Mouse (Mus musculus) kidney, adult 2 months (tissue): ENCODE results near the gene Kcng1. TPM values are rescaled to one million over a fixed set of nuclear protein-coding genes. Genes with fewer than 3 reads are reported as not detected.
A peak's percentile ranks its signal among the peaks of the same experiment; 100 is the strongest.

ENCODE experiments used
- DNase-seq: peaks from one replicate; pipeline ENCODE4 v3.0.0; 2021
- H3K27ac ChIP-seq: fragments of 200-500 bp; 2 replicates; pipeline ENCODE4 v1.5.1; 2012; ENCODE audit warnings: low read depth, low read length, control low read depth, inconsistent platforms; ENCODE audit not compliant: insufficient read depth
- H3K27me3 ChIP-seq: fragments of 200-500 bp; replicated peaks from 2 replicates; pipeline ENCODE4 v1.6.1; 2012; ENCODE audit warnings: mild to moderate bottlenecking, moderate library complexity, low read length, inconsistent platforms; ENCODE audit not compliant: control insufficient read depth, insufficient read depth
- H3K36me3 ChIP-seq: fragments of 200-500 bp; 2 replicates; pipeline ENCODE4 v1.6.1; 2012; ENCODE audit warnings: mild to moderate bottlenecking, moderate library complexity, low read length, inconsistent platforms; ENCODE audit not compliant: control insufficient read depth, insufficient read depth
- H3K4me1 ChIP-seq: fragments of 200-500 bp; 2 replicates; pipeline ENCODE4 v1.6.1; 2011; ENCODE audit warnings: low read length; ENCODE audit not compliant: control insufficient read depth, insufficient read depth
- H3K4me3 ChIP-seq: fragments of 200-500 bp; 2 replicates; pipeline ENCODE4 v1.5.1; 2011; ENCODE audit warnings: mild to moderate bottlenecking, low read depth, low read length, control low read depth; ENCODE audit not compliant: insufficient read depth
- CTCF ChIP-seq: fragments of 200-500 bp; conservative IDR thresholded peaks from 2 replicates; pipeline ENCODE4 v1.5.1; 2011; ENCODE audit warnings: low read depth, mild to moderate bottlenecking, control low read depth, low read length, moderate library complexity, mixed read lengths; ENCODE audit not compliant: insufficient read depth, insufficient read length
- POLR2A ChIP-seq: fragments of 200-500 bp; IDR thresholded peaks from one replicate; pipeline ENCODE4 v1.6.1; 2011; ENCODE audit warnings: low read depth, low read length, control low read depth
- WGBS: fragments of 180-500 bp; shearing (Covaris S2); methylation state at CpG from one replicate; pipeline ENCODE4 v1.1.7; 2018; 5-methylcytosine and 5-hydroxymethylcytosine counted together
- polyA plus RNA-seq: library from polyadenylated mRNA; depleted of rRNA; stranded (reverse); fragments of >200 nt; gene quantifications from 2 replicates; pipeline ENCODE4 v1.2.3, GENCODE M21; 2012; rRNA removed

Gene Kcng1
- polyA plus RNA-seq, 1 experiment = 0.77 TPM

DNA sequence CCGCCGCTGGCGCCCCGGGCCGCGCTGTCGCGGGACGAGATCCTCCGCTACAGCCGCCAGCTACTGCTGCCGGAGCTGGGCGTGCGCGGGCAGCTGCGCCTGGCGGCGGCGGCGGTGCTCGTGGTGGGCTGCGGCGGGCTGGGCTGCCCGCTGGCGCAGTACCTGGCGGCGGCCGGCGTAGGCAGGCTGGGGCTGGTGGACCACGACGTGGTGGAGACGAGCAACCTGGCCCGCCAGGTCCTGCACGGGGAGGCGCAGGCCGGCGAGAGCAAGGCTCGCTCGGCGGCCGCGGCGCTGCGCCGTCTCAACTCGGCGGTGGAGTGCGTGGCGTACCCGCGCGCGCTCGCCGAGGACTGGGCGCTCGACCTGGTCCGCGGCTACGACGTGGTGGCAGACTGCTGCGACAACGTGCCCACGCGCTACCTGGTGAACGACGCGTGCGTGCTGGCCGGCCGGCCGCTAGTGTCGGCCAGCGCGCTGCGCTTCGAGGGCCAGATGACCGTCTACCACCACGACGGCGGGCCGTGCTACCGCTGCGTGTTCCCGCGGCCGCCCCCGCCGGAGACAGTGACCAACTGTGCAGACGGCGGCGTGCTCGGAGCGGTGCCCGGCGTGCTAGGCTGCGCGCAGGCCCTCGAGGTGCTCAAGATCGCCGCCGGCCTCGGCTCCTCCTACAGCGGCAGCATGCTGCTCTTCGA is 50.6 kb downstream of the Kcng1 start:
- H3K4me1 ChIP-seq = peaks cover 17% of the 10 kb centered on the region
- H3K4me3 ChIP-seq = peak overlapping the region; percentile 63
- 4% methylated on average over 100 of the region's 105 CpGs for WGBS
- H3K27me3 ChIP-seq = no peaks in the 10 kb centered on the region
- no peaks in the 10 kb centered on the region; the same call in 1 of the 2 replicates for H3K36me3 ChIP-seq
- peak; percentile 8 for DNase-seq
- TF ChIP-seq CTCF (no peak), POLR2A (no peak)
- peak overlapping the region; percentile 95; the same call in 1 of the 2 replicates for H3K27ac ChIP-seq

DNA sequence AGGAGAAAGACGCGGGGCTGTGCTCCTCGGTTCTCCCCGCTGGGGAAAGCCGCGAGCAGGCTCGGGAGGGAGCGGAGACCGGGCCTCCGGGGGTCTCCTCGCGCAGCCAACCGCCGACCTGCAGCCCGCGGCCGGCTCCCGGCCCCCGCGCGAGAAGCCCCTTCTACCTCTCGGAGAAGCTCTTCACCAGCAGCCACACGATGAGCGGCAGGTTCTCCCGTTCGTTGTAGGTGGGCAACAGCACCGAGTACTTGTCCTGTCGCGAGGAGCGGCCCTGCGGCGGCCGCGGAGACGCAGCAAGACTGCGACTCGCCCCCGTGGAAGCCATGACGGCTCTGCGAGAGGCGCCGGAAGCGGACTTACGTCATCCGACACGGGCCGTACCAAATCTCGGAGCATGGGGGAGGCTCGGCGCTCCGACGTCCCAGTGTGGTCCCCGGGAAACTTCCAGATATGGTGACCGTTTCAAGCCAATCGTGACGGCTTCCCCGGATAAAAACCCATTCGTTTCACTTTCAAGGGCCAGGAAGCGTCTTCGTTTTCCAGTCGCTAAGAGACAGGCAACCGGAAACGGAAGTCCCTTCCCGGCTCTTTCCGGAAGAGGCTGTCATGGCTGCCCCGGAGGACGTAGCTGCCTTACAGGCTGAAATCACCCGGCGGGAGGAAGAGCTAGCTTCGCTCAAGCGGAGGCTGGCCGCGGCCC is 51.4 kb downstream of the Kcng1 start, which contains the start of the genes Gm20716, Dpm1 and Mocs3:
Gene Gm20716 (minus strand): TSS at position 339 of the 703 bp plus-strand sequence.
Gene Dpm1 (minus strand): TSS at position 566 of the 703 bp plus-strand sequence.
Gene Mocs3 (plus strand): TSS at position 597 of the 703 bp plus-strand sequence.
- no peaks in the 10 kb centered on the region for H3K27me3 ChIP-seq
- H3K4me3 ChIP-seq = peak within 1 kb of the TSS; percentile 63
- H3K4me1 ChIP-seq = peaks cover 17% of the 10 kb centered on the region
- peak; percentile 92 for DNase-seq
- H3K36me3 ChIP-seq = no peaks in the 10 kb centered on the region; the same call in 1 of the 2 replicates
- H3K27ac ChIP-seq = peak within 1 kb of the TSS; percentile 95
- WGBS = under 1% methylated on average over 73 of the region's 73 CpGs
- TF ChIP-seq POLR2A = peak; percentile 69
- TF ChIP-seq CTCF = no peak

DNA sequence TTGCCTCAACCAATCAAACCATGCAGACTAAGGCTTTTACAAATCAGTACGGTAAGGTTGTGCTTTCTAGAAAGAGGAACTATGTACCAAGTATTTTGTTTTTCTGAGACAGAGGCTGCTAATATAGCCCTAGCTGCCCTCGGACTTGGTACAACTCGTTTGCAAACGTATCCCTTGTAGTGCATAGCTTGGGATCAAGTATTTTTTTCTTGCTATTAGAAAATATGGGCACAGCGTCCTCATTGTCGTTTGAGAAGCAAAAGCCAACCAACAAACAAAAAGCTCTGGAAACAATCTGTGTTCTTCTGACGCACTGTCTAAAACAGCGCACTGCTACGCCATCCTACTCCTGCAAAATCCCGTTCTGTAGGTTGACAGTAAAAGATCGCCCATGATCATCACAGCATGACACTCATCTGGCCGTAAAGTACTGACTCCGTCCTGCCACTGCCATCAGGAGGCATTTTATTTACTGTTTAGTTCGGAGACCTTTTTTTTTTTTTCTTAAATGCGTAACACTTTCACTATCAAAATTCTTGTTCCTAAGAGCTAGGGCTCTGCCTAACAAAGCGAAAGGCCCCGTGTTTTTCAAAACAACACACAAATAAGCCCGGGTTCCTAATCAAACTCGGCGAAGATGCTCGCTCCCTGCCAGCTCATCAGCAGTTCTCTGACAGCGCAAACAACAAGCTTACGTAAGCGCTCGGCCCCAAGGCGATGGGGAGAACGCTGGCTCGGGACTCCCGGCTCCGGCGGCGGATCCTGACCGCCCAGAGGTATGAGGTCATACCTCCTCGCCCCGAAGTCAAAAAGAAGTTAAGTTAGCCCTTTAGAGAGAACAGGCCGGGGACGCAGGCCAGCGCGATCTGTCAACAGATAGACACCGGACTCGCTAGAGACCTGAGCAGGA is 52.2 kb downstream of the Kcng1 start:
- TF ChIP-seq POLR2A (no peak), CTCF (no peak)
- DNase-seq = peak; percentile 68
- H3K27me3 ChIP-seq = no peaks in the 10 kb centered on the region
- peaks cover 17% of the 10 kb centered on the region for H3K4me1 ChIP-seq
- peak overlapping the region; percentile 95 for H3K27ac ChIP-seq
- H3K36me3 ChIP-seq = no peaks in the 10 kb centered on the region; the same call in 1 of the 2 replicates
- 12% methylated on average over 41 of the region's 41 CpGs for WGBS
- H3K4me3 ChIP-seq = peak overlapping the region; percentile 63

DNA sequence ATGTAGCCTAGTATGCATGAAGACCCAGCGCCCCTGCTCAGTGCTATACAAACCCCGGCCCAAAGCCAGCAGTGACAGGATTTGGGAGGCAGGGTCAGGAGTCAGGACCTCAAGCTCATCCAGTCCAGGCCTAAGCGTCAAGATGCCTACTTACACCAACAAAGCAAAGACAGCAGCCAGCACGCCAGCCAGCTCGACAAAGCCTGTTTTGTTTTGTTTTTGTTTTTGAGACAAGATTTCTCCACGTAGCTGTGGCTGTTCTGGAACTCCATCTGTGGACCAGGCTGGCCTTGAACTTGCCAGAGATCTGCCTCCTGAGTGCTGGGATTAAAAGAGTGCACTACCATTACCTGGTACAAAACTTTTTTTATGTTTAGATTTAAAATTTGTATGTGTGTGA is 58.2 kb downstream of the Kcng1 start:
- WGBS = 87% methylated on average over 6 of the region's 6 CpGs
- Histone ChIP-seq H3K4me3 (no peak overlapping the region), H3K27ac (no peak overlapping the region), H3K27me3 (no peaks in the 10 kb centered on the region), H3K4me1 (peaks cover 3% of the 10 kb centered on the region; the same call in 1 of the 2 replicates), H3K36me3 (no peaks in the 10 kb centered on the region; the same call in 1 of the 2 replicates)
- no peak for DNase-seq
- TF ChIP-seq CTCF (no peak), POLR2A (no peak)

DNA sequence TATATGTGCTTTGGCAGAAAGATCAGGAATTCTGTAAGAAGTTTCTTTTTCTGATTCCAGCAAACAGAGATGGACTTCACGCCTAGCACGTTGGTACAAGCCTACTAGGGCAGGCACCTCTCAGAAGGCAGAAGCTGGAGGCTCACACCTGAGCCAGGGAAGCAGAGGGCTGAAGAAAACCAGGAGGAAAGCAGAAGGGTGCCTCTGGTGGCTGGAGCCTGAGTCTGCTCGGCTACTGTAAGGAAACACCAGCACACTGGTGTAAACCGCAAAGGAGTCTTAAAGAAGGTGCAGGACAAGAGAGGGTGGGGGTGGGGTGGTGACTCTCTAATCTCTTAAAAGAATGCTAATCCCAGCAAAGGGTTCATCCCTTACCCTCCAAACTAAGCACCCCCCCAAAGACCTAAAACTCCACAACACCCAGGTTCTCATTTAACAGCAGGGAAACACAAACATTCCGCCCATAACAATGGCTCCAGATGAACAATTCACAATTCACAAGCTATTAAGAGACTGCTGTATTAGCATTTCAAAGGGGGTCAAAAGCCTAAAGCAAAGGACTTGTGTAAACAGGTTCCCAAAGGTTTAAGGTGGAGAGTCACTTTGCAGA is 67.6 kb downstream of the Kcng1 start:
- Histone ChIP-seq H3K36me3 (peaks cover 3% of the 10 kb centered on the region), H3K4me1 (no peaks in the 10 kb centered on the region; the same call in 1 of the 2 replicates), H3K4me3 (no peak overlapping the region), H3K27me3 (no peaks in the 10 kb centered on the region), H3K27ac (no peak overlapping the region)
- no peak for DNase-seq
- TF ChIP-seq POLR2A = no peak
- no peak; the same call in 1 of the 2 replicates for TF ChIP-seq CTCF
- WGBS = 58% methylated on average over 5 of the region's 5 CpGs

Other genes starting within 250 kb of the Kcng1 start
- 41.0 and 44.4 TPM in 2 replicates for gene Pard6b, start 200.7 kb downstream of the Kcng1 start, polyA plus RNA-seq
- 14.9 and 15.8 TPM in 2 replicates for gene Adnp, start 74.6 kb downstream of the Kcng1 start, polyA plus RNA-seq
- gene Gm20716, start 51.4 kb downstream of the Kcng1 start, polyA plus RNA-seq = 3.4 and 8.5 TPM in 2 replicates
- 35.8 and 36.6 TPM in 2 replicates for gene Dpm1, start 51.1 kb downstream of the Kcng1 start, polyA plus RNA-seq
- 9.3 and 14.8 TPM in 2 replicates for gene Mocs3, start 51.1 kb downstream of the Kcng1 start, polyA plus RNA-seq